Mouse (Mus musculus): ENCODE data around the gene Gm5640. TPM values are rescaled to one million over a fixed set of nuclear protein-coding genes. Genes with fewer than 3 reads are reported as not detected.
"Not testable (repeated sequence)": the region's sequence is repeated elsewhere in the genome, so short reads cannot be mapped to it uniquely, and the experiment has no call there.

Gm5640 gene
- not detected in 2 replicates for polyA plus RNA-seq (2012; ENCODE audit: insufficient read depth, low replicate concordance)

DNA sequence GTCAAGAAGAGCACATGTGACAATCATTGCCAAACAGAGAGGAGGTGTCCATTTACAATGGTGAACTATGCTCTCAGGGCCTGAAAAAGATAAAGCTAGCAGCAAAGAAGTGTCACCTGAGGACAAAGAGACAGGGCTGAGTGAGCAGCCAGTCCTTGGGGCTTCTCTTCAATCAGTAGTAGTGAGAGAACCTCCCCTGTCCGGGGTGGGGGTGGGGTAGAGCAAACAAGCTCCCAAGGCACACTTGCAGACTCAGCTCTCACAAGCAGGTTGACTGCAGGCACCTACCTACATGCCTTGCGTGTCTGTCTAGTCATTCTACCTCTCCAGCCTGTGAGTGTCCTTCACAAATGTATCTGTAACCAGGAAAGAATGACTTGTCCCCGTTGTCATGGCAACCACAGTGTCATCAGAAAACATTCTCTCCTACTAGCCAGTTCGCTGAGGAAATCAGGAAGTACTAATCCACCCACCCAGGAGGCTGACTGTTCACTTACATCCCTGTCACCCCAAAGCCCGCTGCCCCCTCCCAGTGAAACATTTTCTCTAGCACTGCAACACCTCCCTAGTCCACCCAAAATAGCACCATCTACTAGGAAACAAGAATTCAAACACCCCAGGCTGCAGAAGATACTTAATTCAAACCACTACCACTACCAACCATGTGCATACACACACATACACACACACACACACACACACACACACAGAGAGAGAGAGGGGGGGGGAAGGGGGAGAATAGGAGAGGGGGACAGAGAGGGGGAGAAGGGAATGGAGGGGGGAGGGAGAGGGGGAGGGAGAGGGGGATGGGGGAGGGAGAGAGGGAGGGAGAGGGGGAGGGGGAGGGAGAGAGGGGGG lies at the start of gene Gm5640:
TSS of gene Gm5640 (minus strand) at position 170 of the 858 bp plus-strand sequence.
- not testable (repeated sequence) for H3K27me3 ChIP-seq (replicated peaks); H3K4me3 ChIP-seq (replicated peaks); H3K36me3 ChIP-seq (replicated peaks; ENCODE audit: low read length); H3K9me3 ChIP-seq; H3K4me1 ChIP-seq

DNA sequence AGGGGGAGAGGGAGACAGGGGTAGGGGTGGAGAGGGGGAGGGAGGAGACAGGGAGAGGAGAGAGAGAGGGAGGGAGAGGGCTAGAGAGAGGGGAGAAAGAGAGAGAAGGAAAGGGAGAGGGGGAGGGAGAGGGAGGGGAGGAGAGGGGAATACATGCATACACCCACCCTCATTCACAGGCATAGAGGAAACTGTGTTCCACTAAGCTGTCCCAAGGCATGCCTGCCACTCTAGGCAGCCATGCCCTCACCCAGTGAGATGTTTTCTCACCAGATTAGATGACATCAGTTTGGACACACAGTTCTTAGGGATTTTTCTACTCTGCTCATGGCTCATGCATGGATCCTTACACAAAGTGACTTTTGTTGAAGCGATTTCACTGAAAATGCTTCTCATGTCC lies 958 bp upstream of the Gm5640 start:
- not testable (repeated sequence) for H3K9me3 ChIP-seq; H3K4me1 ChIP-seq; H3K4me3 ChIP-seq (replicated peaks); H3K27me3 ChIP-seq (replicated peaks); H3K36me3 ChIP-seq (replicated peaks; ENCODE audit: low read length)

DNA sequence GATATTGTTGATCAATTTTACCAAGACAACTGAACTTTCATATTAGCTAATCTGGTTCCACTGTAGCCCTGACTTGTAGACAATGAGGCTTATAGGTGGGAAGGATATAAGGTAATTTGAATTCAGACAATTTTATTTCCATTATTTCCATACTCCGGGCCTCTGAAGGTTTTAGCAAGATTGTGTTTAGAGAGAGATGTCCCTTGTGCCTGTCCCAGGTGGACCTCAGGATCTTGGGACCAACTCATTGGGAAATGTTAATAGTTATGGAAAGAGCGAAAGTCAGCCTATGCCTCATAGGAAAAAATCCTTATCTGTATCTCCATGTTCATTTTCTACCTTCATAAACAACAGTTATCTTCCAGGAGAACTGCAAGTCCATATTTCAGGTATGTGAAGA lies 53.1 kb downstream of the Gm5640 start, which contains the start of gene Olfr1325:
TSS of gene Olfr1325 (plus strand) at position 301 of the 400 bp plus-strand sequence.
- TF ChIP-seq GATA1 (IDR thresholded peaks at IDR 0.05; ENCODE audit: borderline replicate concordance, low read length) (no peak), FLI1 (IDR thresholded peaks at IDR 0.05; ENCODE audit: low read length) (no peak)
- H3K9me3 ChIP-seq: 0 out of 2 replicates have a peak, but pooled peaks cover under 1% of the 10 kb centered on the region
- no peak within 1 kb of the TSS for H3K4me3 ChIP-seq (replicated peaks)
- no peaks in the 10 kb centered on the region for H3K27me3 ChIP-seq (replicated peaks)
- no peaks in the 10 kb centered on the region for H3K4me1 ChIP-seq
- H3K36me3 ChIP-seq (replicated peaks; ENCODE audit: low read length): no peaks in the 10 kb centered on the region

Other genes starting within 250 kb of the Gm5640 start
- gene G6pdx, start 216.4 kb downstream of the Gm5640 start, polyA plus RNA-seq (2012; ENCODE audit: insufficient read depth, low replicate concordance): 5.2 and 16.4 TPM in 2 replicates
- not detected in 2 replicates for gene Gm6880, start 164.2 kb downstream of the Gm5640 start, polyA plus RNA-seq (2012; ENCODE audit: insufficient read depth, low replicate concordance)
- not detected in 2 replicates for gene Olfr1326-ps1, start 70.7 kb downstream of the Gm5640 start, polyA plus RNA-seq (2012; ENCODE audit: insufficient read depth, low replicate concordance)
- not detected in 2 replicates for gene Olfr1325, start 53.0 kb downstream of the Gm5640 start, polyA plus RNA-seq (2012; ENCODE audit: insufficient read depth, low replicate concordance)
- 3.3 TPM in 1 of 2 replicates, not detected in the other for gene Gm6890, start 95.3 kb upstream of the Gm5640 start, polyA plus RNA-seq (2012; ENCODE audit: insufficient read depth, low replicate concordance)
- 0.03 TPM in 1 of 2 replicates, not detected in the other for gene Gm5936, start 191.6 kb upstream of the Gm5640 start, polyA plus RNA-seq (2012; ENCODE audit: insufficient read depth, low replicate concordance)